Mouse (Mus musculus) heart, adult 8-10 months (tissue): ENCODE results near the gene Luc7l. TPM values are rescaled to one million over a fixed set of nuclear protein-coding genes. Genes with fewer than 3 reads are reported as not detected.

Source experiments
- DNase-seq: peaks from one replicate; pipeline ENCODE4 v3.0.0; 2022; ENCODE audit warnings: low spot score
- total RNA-seq, 4 experiments: library from RNA; stranded (reverse); gene quantifications; 2 replicates each; pipeline ENCODE4 v1.2.4; 2022

The Luc7l gene
- total RNA-seq = 10 to 100 TPM in 3 of 4 experiments, 1 to 10 TPM in 1; 10.0 to 16.5 (median 13.8) TPM

GRCm38 (mm10) chr17:26252539-26253251 is at the start of gene Luc7l:
TSS of gene Luc7l (plus strand) at chr17:26252896.
- peak; percentile 98 for DNase-seq

GRCm38 (mm10) chr17:26203321-26203811 is 49.3 kb upstream of the Luc7l start:
- DNase-seq = no peak

- no peak for DNase-seq
Observed at GRCm38 (mm10) chr17:26204766-26205165, 47.9 kb upstream of the Luc7l start.

GRCm38 (mm10) chr17:26206392-26206791 is 46.3 kb upstream of the Luc7l start:
- DNase-seq = no peak

GRCm38 (mm10) chr17:26207686-26208085 is 45.0 kb upstream of the Luc7l start, which contains the start of gene Arhgdig:
TSS of gene Arhgdig (minus strand) at chr17:26207786.
- no peak for DNase-seq

- DNase-seq = no peak
Observed at GRCm38 (mm10) chr17:26212241-26212640, 40.5 kb upstream of the Luc7l start.

GRCm38 (mm10) chr17:26212681-26213080 is 40.0 kb upstream of the Luc7l start:
- no peak for DNase-seq

- no peak for DNase-seq
Observed at GRCm38 (mm10) chr17:26221508-26221907, 31.2 kb upstream of the Luc7l start.

GRCm38 (mm10) chr17:26225150-26225549 is 27.5 kb upstream of the Luc7l start:
- no peak for DNase-seq

GRCm38 (mm10) chr17:26229776-26230175 is 22.9 kb upstream of the Luc7l start:
- DNase-seq = no peak

- DNase-seq = no peak
Observed at GRCm38 (mm10) chr17:26231156-26231555, 21.5 kb upstream of the Luc7l start.

- DNase-seq = no peak
Observed at GRCm38 (mm10) chr17:26232863-26233262, 19.8 kb upstream of the Luc7l start.

- DNase-seq = no peak
Observed at GRCm38 (mm10) chr17:26234386-26234785, 18.3 kb upstream of the Luc7l start.

- no peak for DNase-seq
Observed at GRCm38 (mm10) chr17:26235077-26235815, 17.4 kb upstream of the Luc7l start.

- DNase-seq = no peak
Observed at GRCm38 (mm10) chr17:26237667-26238066, 15.0 kb upstream of the Luc7l start.

GRCm38 (mm10) chr17:26239551-26239950 is 13.1 kb upstream of the Luc7l start:
- DNase-seq = no peak

- no peak for DNase-seq
Observed at GRCm38 (mm10) chr17:26240120-26240790, 12.4 kb upstream of the Luc7l start.

- DNase-seq = no peak
Observed at GRCm38 (mm10) chr17:26240990-26241389, 11.7 kb upstream of the Luc7l start.

- peak; percentile 63 for DNase-seq
Observed at GRCm38 (mm10) chr17:26243471-26244100, 9.1 kb upstream of the Luc7l start.

- DNase-seq = peak; percentile 94
Observed at GRCm38 (mm10) chr17:26244101-26244841, 8.4 kb upstream of the Luc7l start, which contains the start of gene Fam234a. TSS of gene Fam234a (minus strand) at chr17:26244242.
